Mouse (Mus musculus): Measurements from ENCODE around the gene Pknox2.

The Pknox2 gene

DNA sequence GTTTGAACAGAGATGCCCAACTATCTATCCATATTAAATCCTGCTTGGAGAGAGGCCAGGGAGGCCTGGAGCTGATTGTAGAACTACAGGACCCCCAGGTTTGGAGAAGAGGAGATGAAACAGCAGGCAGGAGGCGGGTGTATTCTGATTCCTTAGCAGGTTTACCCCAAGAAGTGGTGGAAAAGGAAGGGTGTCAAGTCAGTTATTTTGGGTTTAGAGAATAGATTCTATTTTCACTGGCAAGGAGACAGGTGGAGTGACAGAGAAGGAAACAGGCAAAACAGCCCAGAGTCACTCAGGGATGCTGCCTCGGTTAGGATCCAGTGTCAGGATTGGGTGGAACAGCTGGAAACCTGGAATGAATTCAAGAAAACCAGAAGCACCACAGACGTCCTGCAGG, 263.6 kb downstream of the Pknox2 start:
- no peak for DNase-seq (ENCODE audit: low read depth, low spot score)

DNA sequence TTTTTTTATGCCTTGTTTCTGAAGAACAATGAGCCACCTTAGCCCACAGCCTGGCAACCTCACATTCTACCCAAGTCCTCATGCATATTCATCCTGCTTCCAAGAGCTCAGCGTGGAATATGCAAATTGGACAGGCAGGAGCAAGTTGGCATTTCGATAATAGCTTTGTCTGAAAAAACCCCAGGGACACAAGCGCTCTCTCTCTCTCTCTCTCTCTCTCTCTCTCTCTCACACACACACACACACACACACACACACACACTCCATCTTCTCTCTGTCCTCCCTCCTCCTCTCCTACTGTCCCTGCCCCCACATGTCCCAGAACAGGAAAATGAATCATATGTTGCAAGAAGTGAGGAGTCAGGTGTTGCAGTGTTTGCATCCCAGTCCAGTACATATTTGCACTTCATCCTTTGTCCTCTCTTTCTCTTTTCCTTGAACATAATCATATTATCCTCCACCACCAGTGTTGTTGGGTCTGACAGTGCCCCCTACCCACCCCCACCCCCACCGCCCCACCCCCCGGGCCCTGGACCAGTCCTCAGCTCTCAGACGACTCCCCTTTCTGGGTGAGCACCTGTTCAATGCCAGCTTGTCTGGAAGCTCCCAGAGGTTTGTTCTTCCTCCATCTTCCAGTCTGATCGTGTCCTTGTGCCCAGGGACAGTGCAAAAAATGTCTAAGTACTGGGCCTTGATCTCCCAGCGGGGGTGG, 265.0 kb downstream of the Pknox2 start:
- DNase-seq (ENCODE audit: low read depth, low spot score): no peak

DNA sequence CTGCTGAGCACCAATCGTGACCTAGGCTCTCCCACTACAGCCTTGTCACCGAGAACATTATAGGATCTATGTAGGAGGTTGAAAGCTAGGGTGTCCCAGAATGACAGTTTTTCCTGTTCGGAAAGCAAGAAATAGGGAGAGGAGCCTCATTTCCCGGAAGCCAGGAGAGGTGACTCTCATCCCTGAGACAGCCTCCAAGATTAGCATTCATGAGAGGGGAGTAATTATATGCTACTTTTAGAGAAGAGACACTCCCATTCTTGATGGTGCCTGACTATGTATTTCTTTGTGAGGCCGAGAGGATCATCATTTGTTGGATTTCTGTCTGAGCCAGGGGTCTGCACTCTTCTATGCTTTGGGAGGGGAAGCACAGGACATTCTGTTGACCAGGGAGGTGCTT, 265.6 kb downstream of the Pknox2 start:
- DNase-seq (ENCODE audit: low read depth, low spot score): no peak

DNA sequence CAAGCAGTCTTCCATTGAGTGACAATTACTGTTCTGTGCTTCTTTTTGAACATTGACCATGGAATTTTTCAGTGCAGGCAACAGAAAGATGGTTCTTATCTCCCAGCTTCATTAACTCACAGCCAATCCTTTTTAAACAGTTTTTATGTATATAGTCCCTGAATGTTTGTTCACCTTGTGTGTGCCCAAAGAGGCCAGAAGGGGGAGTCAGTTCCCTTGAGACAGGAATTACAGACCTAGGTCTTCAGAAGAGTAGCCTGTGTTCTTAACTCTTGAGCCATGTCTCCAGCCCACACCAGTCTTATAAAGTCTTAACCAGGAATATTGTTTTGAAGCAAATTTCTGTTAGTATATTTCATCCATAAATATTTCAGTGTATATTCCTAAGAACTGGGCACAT, 270.4 kb downstream of the Pknox2 start:
- no peak for DNase-seq (ENCODE audit: low read depth, low spot score)

DNA sequence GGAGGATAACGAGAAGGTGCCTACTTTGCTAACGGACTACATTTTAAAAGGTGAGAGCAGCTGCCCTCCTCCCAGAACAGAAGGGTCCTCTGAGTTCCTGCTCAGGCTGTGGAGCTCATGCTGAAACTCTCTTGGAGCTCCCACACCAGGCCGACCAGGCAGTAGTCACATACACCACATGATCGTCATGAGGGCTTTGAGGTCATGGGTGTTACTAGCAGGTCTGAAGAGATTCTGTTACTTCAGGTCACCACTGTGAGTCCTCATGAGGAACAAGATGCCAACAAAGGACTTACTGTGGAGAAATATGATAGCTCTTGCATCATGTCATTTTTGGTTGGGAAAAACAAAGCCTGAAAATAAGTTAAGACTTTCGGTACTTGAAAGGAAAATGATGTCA, 270.9 kb downstream of the Pknox2 start:
- no peak for DNase-seq (ENCODE audit: low read depth, low spot score)

DNA sequence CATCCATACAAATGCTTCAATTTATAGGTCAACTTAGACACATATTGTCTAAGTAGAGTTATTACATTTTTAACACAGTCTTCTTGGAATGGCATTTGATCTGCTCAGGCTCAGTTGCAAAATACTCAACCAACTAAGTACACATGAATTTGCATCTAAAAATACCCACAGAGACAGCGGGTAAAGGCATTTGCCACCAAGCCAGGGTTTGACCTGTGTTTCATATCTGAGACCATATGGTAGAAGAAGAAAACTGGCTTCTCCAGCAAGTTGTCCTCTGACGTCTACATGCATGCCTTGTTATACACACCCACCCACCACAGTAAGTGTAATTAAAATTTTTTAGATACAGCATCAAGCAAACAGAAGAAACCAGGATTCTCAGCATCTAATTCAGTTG, 273.4 kb downstream of the Pknox2 start:
- no peak for DNase-seq (ENCODE audit: low read depth, low spot score)

DNA sequence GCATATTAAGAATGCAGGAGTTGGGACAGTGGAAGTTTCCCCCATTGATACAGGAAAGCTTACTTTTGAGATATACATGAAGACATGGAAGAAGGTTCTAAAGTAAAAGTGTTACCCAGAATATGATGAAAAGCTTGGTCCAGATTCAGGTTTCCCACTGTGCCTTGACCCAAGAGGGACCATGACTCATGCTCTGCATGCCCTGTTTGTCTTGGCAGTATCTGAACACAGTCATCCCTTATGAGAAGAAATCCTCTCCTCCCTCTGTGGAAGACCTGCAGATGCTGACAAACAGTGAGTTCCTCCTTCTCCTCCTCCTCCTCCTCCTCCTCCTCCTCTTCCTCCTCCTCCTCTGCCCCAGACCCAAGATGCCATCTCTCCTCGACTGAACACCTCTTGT, 276.9 kb downstream of the Pknox2 start:
- DNase-seq (ENCODE audit: low read depth, low spot score): no peak

DNA sequence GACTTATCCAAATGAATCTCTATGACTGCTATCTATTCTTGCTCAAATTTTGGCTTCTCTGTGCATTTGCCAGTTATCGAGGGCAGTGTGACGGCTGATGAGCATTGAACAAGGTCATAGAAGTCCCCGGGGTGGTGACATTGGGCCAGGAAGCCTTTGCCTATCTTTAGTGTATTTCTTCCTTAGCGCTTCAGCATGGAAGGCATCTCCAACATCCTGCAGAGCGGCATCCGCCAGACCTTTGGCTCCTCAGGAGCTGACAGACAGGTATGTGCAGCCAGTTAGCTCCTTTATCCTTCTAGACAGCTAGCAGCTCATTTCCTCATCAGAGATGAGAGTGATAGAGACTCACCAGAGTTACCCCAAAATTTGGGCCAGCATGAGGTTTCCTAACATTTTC, 278.5 kb downstream of the Pknox2 start:
- DNase-seq (ENCODE audit: low read depth, low spot score): no peak

DNA sequence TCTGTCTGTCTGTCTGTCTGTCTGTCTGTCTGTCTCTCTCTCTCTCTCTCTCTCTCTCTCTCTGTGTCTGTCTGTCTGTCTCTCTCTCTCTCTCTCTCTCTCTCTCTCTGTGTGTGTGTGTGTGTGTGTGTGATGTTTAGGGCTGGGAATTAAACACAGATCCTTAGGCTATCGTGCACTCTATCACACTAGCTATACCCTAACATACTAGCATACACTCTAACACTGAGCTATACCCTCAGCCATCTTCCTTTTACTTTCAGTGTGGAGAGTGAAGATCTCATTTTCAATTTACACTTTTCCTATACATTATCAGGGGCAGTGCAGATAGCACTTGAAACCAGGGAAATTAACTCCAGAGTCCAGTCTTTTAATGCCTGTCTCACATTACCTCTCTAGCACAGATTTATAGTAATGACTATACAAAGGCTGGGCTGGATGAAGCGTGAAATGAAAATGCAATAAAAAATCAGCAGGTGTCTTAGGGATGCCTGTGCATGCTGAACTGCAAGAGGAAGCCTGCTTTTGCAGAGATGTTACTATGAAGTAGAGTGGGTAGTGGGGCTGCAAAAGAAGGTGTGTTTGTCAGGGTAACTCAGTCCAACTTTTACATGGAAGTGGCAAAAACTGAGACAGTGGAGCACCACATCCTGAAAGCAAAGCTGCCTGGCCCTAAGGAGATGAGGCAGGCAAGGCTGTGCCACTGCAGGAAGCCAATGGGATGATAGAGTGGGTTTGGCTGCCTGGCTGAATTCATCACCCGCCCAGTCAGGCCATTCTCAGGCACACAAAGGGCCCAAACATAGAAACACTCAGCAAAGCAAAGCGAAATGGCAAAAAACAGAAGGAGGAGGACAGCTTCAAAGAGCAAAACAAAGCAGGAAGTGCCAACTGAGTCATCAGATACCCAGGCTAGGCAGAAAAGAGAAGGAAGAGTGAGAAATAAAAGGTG, 282.1 kb downstream of the Pknox2 start:
- peak; percentile 10 for DNase-seq (ENCODE audit: low read depth, low spot score)

DNA sequence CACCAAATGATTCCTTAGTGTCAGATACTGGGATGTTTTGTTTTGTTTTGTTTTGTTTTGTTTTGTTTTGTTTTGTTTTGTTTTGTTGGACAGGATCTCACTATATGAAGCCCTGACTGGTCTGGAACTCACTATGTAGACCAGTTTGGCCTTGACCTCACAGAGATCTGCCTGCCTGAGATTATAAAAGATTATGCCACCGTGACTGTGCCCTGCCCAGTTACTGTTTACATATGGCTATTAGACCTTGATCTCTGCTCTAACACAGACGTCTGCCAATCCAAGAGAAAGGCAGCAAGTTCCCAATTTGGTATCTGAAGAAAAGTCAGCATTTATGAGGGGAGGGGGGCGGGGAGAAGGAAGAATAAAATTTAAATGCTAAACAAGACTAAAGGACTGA, 283.5 kb downstream of the Pknox2 start:
- DNase-seq (ENCODE audit: low read depth, low spot score): no peak

DNA sequence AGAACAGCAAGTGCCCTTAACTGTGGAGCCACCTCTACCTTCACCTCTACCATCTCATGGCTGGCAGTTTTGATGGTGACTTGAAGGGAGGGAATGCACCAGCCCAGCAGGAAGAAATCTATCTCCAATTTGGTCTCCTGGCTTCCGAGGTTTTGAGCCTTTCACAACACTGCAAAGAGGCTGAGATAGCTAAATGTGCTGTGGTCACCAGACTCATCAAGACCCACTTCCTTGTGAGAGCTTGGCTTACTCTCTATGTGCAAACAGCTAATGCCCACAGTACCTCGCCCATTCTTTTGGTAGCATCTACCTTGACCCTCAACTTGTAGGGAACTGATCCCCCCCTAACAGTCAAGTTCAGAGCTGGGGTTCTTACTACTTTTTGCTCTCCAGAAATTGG, 284.6 kb downstream of the Pknox2 start:
- no peak for DNase-seq (ENCODE audit: low read depth, low spot score)

DNA sequence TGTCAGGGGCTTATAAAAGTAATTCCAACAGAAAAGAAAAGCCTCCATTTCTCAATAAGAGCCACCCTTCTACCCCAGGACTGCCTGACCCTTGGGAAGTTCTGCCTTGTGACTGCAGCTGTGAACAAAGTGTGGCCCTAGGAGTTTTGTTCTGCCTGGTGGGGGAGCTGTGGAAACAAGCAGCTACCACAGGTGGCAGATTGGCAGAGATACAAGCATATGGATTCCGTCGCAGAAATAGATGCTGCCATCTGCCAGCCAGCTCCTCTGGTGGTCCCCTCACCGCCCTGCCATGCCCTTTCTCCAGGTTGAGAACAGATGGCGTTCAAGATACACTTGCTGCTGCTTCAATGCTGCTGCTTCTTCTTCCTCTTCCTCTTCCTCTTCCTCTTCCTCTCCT, 288.5 kb downstream of the Pknox2 start:
- DNase-seq (ENCODE audit: low read depth, low spot score): no peak

DNA sequence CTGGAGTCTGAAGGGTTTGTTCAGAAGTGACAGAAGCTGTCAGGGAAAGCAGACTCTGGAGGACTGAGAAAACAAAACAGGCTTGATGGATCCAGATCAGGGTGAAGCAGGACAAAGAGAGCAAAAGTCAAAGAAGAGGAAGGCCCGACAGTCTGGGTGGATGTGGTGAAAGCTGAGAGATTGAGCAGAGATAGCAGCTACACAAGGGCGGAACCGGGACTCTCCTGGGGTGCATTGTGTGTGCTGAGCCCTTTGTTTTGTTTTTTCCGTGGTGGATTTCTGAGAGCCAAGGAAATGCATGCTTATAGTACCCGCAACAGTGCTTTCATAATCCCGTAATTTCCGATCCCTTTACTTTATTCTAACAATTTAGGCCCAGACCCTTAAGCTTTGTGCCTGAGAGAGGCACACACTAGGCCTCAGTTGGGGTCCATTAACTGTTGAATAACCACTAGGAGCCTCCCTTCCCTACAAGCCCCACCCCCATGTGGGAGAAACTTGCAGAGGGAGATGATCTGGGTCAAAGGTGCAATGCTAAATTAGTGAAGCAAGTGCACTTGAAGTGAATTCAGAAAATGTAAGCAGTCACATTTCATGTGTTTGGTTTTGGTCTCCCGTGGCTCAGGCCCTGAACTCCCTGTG, 289.6 kb downstream of the Pknox2 start:
- DNase-seq (ENCODE audit: low read depth, low spot score): no peak

DNA sequence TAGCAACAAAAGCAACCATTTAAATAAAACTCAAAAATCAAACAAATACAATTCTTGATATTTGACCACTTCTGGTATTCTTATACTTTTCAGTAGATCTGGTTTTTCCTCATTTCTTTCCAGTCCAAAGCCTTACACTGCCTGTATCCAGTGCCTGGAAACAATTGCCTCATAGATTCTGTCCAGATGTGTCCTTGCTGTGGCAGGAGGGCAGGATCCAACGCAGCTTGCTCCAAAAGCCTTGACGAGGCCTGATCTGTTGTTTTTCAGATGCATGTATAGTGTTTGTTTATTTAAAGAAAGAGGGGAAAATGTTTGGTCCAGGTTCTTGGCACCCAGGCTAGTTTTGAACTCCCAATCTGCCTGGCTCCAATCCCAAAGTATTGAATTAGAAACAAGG, 290.9 kb downstream of the Pknox2 start:
- DNase-seq (ENCODE audit: low read depth, low spot score): no peak

DNA sequence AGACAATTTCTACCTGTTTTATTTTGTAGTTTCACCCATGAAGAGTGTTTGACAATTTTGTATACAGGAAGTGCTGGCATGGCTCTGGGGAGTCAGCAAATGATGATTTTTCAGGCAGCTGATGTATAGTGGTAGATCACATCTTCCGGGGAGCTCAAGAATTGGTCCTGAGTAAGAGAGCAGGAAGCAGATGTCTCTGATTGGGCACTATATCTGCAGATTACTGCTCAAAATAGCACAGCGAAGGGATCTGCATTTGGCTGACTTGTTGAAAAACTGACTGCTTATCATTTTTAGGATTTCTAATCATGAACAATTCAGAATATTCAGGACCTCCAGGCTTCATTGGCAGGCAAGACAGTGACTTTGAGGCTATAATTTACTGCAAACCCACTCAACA, 295.0 kb downstream of the Pknox2 start:
- no peak for DNase-seq (ENCODE audit: low read depth, low spot score)

DNA sequence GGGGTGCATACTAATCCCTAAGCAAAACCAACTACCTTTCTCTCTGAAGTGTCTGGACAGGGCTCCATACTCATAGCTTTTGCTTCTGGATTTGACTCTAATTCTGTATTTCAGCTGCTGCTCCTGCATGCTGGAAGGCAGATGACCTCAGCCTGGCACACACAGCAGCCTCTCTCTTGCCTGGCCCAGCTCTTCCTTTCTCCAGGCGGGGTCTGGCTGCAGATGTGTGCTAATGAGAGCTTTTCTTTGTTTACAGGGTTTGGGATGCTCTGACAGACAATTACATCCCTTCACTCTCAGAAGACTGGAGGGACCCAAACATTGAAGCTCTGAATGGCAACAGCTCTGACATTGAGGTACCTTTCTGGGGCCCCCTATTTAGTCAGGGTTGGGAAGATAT, 297.1 kb downstream of the Pknox2 start:
- no peak for DNase-seq (ENCODE audit: low read depth, low spot score)

DNA sequence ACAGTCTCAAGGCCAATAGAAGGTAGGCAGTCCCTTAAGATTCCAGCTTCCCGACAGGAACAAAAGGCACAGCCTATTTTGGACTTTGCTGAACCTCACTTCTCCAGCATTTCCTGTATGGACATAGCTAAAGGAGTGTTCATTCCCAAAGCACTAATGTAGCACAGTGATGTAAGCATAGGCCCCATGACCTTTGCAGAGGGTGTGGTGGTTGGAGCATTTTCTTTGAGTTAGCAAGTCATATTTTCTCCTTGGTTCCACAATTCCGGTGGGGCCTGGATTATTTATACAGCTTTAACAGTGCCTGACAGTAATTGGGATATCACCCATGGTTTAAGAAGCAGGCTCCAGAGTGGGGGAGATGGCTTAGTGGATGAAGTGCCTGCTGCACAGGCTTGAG, 298.5 kb downstream of the Pknox2 start:
- DNase-seq (ENCODE audit: low read depth, low spot score): no peak

DNA sequence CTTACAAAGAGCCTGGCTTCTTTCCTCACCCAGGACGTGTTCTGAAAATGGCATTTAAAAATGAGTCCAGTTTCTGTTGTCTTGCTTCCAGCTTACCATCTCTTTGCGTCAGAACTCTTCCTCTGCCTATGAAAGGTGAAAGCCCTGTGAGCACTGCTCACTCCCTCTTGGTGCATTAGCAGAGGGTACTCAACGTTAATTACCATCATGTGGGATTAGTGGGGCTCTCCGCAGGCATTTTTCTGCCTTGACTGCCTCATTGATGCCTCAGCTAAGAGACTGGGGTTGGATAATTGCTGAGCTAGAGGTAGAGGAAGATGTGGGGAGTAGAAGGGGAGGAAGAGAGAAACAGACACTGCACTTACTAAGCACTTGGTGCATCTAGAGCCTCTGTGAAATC, 300.9 kb downstream of the Pknox2 start:
- DNase-seq (ENCODE audit: low read depth, low spot score): no peak

Measured in forelimb bud, embryonic 11.5 days (tissue).